Mouse (Mus musculus): ENCODE data around the gene App. TPM values are rescaled to one million over a fixed set of nuclear protein-coding genes. Genes with fewer than 3 reads are reported as not detected.
A peak's percentile ranks its signal among the peaks of the same experiment; 100 is the strongest.

Gene App
- total RNA-seq, 2 experiments from 2014 or later: 80.3 to 84.8 TPM

- no peak for DNase-seq
Measured at GRCm38 (mm10) chr16:85151681-85152080, 21.9 kb downstream of the App start.

DNA sequence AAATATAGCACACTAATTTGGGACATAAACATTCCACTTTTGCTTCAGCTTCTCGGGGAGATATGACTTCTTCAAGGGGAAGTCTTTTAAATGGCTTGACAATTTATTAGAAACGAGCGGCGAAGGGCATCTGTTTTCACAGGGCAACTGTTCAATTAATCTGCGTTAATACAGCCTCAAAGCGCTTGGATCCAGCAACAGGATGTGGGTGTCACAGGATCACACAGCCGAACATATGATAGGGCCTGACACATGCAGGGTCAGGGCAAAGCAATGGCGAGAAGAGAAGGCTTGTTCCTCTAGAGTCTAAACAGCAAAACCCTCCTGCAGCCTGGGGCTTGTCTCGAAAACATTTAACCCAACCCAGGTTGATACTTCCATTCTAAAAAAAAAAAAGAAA, 22.7 kb downstream of the App start:
- no peak for DNase-seq

GRCm38 (mm10) chr16:85149509-85149871, 24.1 kb downstream of the App start:
- DNase-seq: no peak

GRCm38 (mm10) chr16:85148615-85149508, 24.7 kb downstream of the App start:
- DNase-seq: peak; percentile 78

DNA sequence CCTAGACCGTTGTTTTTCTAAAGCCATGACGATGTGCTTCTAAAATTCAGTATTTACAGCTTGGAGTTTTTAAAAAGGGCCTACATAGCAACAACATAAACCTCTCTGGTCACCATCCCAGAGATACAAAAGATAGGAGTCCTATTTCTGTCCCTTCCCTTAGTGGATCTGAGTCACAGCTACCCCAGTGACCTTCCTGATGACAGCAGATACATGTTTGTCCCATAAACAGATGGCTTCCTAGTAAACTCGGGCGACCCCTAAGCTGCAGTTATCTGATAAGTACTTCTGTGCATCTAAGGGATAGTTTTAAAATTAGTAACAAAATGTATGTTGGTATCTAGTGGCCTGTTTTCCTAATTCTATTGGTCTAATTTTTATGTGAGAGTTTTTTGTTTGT, 26.1 kb downstream of the App start:
- DNase-seq: no peak

DNA sequence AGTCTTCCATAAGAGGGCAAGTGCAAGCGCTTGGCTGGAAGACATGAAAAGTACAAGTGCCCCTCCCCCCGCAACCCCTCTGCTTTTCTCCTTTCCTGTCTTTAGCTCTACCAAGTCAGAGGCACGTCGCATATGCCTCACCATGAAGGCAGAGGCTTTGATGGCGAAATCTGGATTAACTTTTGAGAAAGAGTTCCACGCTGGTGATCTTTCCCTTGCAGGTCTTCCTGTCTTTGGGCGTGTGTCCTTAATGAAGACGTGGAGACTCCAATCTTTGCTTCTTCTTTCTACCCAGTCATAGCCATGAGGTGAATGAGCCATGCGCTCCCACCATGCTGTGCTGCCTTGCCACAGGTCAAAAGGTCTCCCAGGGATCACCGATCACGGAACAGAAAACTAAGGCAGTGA, 27.8 kb downstream of the App start:
- DNase-seq: no peak

DNA sequence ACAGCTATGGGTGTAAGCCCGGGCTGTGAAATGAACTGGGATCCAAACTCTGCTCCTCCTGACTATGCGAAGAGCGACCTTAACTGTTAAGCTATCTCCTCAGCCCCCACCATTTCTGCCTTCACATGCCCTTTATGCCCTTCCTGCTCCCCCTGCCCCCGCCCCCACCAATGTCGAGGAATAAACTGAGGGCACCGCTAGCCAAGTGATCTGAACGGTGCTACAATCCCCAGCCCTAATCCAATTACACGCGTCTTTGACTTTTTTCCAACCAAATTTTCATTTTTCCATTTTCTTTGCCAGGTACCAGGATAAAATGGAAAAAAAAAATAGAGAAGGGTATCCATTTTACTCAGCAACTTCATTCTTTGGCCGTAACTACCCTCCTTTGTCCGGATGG, 28.2 kb downstream of the App start:
- no peak for DNase-seq

GRCm38 (mm10) chr16:85144401-85144800, 29.2 kb downstream of the App start:
- no peak for DNase-seq

DNA sequence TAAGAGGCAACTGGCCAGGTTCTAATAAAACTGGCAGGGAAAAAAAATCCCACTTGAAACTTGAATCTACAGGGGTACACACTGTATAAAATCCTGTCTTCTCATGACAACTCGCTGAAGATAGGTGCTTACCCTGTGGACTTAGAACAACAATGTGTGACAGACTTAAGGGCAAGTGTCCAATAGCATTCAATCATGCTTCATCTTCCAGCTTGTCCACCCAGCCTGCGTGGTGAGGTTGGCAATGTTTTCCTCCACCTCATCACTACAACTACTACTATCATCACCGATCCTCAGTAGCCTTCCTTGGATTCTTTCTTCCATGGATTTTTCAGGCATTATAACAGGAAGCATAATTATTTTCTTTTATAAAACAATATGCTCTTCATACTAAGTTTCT, 29.7 kb downstream of the App start:
- no peak for DNase-seq

DNA sequence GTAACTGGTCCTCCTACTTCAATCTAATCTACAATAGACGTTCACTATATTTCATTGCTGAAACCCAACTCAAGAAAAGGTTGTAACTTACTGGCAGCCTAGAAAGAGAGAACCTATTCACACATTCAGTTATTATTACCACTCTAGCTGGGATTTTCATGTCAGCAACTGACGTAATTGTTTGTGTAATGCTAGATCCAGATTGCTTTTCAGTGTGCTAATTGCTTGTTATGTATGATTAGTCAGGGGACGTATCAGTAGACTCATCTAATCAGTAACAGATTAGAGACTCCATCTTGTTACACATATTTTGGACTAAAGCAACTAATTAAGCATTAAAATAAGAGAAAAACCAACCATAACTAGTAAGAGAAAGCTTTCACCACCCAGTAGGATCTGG, 30.4 kb downstream of the App start:
- no peak for DNase-seq

- no peak for DNase-seq
Measured at GRCm38 (mm10) chr16:85141404-85141803, 32.2 kb downstream of the App start.

GRCm38 (mm10) chr16:85139178-85139604, 34.4 kb downstream of the App start:
- DNase-seq: no peak

- no peak for DNase-seq
Measured at GRCm38 (mm10) chr16:85137348-85137747, 36.2 kb downstream of the App start.

DNA sequence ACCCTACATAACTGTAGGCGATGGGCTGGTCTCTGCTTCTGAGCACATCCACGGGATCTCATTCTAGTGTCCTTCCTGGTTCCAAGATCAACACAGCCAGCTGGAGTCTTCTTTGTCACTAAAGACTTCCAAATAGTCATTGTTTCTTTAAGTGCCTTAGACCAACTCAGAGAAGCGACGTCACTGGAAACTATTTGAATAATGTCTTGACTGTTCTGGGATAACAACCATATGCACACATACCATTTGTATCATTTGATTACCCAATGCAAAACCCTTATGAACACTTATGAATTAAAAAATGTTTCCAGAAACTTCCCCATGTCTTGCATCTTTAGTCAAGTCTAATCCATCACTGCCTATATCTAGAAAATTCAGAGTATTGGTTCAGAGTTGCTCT, 37.5 kb downstream of the App start:
- DNase-seq: no peak

DNA sequence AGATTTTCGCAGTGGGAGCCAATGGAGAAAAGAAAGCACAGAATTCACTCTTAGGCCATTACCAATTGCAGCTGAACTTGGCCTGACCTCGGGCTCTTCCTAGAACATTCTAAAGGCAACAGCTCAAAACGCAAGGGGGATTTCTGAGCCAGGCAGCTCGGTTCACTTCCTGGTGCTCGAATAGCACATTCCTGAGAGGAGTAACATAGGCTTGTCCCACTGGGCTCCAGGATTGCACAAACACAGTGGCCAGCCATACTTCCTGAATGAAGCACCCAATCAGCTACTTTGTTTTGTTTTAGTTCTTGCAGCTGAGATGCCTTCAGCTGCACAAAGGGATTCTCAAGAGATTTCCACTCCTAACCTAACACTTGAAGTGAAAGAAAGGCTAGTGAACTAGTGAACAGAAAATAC, 40.1 kb downstream of the App start:
- peak; percentile 83 for DNase-seq

GRCm38 (mm10) chr16:85133057-85133456, 40.5 kb downstream of the App start:
- DNase-seq: no peak

- DNase-seq: no peak
Measured at GRCm38 (mm10) chr16:85132182-85132581, 41.4 kb downstream of the App start.

- DNase-seq: no peak
Measured at GRCm38 (mm10) chr16:85130861-85131556, 42.6 kb downstream of the App start.

DNA sequence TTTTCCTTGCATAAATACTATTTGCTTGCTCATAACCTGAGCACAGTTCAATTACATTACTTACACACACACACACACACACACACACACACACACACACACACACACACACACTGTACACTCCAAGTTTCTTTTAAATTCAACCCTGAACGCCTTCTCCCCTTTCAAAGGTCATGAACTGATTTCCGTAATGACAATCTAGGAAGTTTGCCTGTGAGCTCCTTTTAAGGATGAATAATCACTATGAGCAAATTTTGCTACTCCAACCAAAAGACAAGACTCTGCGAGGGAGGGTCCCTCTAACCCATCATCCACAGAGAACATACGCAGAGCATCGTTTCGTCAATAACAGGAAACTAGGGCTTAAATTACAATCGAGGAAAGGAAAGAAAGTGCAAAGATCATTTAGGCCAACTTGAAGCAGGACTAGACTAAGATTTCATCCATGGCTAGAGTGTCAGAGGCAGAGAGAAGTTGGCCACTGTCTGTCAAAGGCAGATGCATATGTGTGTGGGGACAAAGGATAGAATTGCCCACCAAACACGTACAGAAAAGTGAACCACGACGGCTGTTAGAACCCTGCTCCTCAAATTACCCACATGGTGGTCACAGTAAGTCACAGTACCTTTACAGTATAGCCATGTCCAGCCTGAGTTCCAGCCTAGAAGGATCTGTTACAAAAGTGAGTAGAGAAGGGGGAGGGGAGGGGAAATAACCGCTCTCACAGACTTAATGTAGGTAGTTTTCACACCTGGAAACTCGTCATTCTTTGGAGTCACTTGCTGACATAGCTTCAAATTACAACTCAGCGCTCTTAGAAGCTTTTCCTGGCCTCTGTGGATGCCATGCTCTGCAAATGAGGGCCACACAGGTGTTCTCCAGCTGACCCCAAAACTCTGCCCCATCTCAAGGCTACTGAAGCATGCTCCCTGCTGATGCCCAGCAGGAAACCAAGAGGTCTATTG, 44.6 kb downstream of the App start:
- no peak for DNase-seq

- DNase-seq: no peak
Measured at GRCm38 (mm10) chr16:85128347-85128664, 45.3 kb downstream of the App start.

- DNase-seq: no peak
Measured at GRCm38 (mm10) chr16:85127661-85128346, 45.8 kb downstream of the App start.

- no peak for DNase-seq
Measured at GRCm38 (mm10) chr16:85124649-85125048, 48.9 kb downstream of the App start.

Measured in gastrocnemius, postnatal 25 days (tissue).